Mouse (Mus musculus): ENCODE results near the gene Gm10563.
A peak's percentile ranks its signal among the peaks of the same experiment; 100 is the strongest.

Gene Gm10563

DNA sequence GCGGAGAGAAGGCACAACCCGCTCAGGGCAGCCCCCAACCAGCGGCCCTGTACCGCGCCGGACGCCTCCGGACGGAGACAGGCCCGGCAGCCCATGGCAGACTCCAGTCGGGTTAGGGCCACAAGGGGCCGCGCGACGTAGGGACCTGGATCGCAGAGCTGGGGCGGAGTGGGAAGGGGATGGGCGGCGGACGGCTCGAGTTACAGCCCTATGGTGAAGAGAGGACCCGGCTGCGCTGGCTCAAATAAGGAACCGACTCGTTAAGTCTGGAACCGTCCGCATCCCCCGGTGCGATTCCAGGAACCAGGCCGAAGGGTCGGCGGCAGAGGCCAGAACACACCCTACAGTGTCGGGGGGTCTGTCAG lies 7.9 kb upstream of the Gm10563 start, which contains the start of gene Mmp23:
Gene Mmp23 (minus strand): TSS at position 299 of the 365 bp plus-strand sequence.
- DNase-seq (ENCODE audit: low spot score in 2 of 2), result peak; percentile 29 to 49

DNA sequence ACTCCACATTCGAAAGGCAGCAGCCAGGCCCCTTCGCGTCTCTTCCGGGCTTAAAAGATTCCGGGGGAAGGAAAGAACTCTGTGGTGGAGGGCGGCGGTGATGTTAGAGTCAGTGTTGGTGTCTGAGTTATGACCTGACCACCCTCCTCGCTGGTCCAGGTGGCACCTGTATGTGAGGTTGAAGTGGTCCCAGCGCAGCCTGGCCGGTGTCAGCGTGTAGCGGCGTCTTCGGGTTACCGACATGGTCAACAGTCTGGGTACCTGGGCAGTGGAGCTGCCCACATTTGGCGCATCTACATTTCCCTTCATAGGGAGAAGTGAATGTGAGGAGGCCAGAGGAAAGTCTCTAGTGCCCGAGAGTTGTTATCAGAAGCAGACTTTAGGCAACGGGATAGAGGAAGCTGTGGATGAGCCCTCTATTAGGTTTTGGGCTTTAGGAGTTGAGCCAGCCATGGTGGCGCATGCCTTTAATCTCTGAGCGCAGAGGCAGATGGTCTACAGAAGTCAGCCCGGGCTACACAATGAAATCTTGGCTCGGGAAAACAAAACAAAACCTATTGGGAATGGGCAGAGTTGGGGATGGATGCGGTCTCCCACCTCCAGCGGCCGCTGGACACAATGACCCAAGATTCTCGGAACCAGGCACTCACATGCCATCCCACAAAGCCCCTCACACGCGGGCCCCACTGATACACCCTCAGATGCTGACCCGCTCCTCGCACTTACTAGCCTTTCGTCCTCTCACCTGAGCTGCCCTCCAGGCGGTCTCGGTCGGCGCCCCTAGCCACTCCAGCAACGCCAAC lies 7.3 kb upstream of the Gm10563 start:
- no peak for DNase-seq (ENCODE audit: low spot score in 2 of 2)

DNA sequence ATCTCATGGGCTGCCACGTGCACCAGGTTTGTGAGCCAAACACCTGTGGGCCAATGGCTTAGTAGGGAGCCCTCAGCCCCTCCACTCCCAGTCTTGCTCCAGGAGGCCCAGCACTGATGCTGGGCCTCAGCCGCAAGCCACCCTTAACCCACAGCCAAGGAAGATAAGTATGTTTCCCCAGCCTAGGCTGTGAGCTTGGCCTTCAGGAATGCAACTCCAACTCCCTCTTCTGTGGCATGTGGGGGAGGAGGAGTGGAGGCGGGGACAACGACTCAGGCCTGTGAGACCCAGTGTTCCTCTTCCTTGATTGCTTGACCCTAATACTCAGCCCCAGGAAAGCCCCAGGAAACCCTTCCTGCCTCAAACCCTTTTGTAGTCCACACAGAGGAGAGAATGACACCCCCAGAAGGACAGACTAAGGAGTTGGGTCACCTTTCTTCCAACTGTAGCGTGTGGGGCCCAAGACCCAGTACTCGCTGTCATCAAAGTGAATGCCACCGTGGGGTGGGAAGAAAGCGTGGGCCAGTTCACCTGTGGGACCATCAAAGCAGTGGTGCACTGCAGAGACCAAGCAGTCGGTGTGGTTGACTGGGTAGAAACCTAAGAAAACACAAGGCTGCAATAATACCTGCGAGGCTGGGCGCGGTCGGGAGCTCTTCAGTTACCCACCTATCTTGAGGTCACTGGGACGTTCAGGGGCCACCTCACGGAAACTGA lies 6.5 kb upstream of the Gm10563 start:
- DNase-seq (ENCODE audit: low spot score in 2 of 2), result peak in 1 of 2 experiments; percentile 74

DNA sequence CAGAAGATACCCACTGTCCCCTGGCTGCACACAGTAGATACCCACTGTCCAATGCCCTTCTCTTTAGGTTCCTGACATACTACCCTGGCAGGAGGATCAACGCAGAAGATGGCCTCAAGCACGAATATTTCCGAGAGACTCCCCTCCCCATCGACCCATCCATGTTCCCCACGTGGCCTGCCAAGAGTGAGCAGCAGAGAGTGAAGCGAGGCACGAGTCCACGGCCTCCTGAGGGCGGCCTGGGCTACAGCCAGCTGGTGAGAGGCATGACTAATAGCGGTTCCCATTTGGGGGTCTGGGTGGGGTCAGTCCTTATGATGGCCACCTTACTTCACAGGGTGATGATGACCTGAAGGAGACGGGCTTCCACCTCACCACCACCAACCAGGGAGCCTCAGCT lies 4.1 kb upstream of the Gm10563 start:
- DNase-seq (ENCODE audit: low spot score in 2 of 2), result no peak

DNA sequence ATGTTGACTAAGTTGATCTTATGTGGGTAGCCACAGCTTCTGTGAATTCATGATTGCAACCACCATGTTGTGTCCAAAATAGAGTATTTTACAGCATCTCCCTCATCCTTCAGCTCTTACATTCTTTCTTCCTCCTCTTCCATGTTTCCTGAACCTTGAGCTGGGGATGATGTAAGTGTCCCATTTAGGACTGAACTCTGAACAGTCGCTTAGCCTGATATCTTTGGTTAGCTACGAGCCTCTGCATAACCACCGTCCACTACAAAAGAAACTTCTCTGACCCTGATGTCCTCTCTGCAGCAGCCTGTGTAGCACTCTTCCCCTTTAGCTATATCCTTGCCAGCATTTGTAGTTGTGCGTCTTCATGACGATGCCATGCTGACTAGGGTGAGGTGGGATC lies 513 bp upstream of the Gm10563 start:
- no peak for DNase-seq (ENCODE audit: low spot score in 2 of 2)

DNA sequence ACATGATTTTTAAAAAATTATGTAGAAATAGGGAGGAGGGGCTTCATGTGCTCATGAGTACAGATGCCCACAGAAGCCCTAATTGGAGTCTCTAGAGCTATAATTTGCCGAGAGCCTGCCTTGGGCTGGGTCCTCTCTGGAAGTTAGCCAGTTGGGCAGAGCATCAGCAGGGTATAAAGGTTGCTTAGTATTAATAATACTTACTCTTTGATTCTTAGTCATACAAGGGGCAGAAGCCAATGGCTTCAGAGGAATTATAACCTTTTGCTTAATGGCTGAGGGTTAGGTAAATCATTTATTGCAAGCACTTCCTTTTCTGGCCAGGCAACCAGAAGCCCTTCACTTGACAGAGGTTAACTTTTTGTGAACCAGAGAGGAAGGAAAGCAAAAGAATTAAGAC lies 1.7 kb downstream of the Gm10563 start:
- no peak for DNase-seq (ENCODE audit: low spot score in 2 of 2)

DNA sequence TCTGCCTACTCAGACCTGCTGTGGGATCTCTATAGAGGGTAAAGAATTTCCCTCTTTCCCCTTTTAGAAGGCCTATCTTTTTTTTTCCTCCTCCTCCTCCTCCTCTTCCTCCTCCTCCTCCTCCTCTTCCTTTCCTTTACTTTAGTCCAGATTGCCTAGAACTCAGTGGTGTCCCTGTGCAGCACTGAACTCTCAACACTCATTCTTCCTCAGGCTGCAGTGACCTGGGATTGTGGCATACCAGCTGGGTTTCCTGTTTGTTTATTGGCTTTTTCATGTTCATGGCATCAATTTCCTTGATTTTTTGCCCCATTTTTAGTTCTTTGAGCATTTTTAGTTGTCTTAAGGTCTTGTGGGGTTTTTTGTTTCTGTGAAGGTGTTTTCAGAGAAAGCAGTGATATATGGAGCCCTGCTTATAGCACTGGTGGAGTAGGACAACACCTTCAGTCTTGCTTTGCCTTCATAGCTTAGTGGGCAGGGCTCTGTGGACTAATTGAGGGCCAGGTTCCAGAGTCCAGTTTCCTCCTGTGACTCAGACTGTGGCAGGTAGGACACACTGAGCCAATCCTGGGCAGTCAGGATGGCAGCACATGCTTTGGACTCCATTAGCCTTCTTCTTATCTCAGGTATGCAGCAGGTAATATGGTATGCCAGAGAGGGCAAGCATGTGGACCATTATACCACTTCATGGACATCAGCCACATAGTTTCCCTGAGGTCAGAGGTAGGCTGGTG lies 9.3 kb downstream of the Gm10563 start:
- no peak for DNase-seq (ENCODE audit: low spot score in 2 of 2)

DNA sequence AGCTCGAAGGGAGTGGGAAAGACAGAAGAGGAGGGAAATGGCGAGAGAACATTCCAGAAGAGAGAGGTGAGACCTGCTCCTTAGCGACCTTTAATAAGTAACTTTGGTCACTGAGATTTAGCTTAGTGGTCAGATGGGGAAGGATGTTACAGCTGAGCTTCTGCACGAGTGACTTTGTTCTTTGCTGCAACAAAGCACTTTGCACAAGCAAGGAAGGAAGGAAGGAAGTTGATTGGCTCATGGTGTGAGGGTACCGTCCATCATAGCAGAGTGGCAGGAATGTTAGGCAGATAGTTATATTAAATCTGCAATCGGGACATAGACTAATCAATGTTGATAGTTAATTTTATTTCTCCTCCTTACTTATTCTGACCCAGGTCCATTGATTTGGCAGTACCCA lies 14.9 kb downstream of the Gm10563 start:
- DNase-seq (ENCODE audit: low spot score in 2 of 2), result no peak

DNA sequence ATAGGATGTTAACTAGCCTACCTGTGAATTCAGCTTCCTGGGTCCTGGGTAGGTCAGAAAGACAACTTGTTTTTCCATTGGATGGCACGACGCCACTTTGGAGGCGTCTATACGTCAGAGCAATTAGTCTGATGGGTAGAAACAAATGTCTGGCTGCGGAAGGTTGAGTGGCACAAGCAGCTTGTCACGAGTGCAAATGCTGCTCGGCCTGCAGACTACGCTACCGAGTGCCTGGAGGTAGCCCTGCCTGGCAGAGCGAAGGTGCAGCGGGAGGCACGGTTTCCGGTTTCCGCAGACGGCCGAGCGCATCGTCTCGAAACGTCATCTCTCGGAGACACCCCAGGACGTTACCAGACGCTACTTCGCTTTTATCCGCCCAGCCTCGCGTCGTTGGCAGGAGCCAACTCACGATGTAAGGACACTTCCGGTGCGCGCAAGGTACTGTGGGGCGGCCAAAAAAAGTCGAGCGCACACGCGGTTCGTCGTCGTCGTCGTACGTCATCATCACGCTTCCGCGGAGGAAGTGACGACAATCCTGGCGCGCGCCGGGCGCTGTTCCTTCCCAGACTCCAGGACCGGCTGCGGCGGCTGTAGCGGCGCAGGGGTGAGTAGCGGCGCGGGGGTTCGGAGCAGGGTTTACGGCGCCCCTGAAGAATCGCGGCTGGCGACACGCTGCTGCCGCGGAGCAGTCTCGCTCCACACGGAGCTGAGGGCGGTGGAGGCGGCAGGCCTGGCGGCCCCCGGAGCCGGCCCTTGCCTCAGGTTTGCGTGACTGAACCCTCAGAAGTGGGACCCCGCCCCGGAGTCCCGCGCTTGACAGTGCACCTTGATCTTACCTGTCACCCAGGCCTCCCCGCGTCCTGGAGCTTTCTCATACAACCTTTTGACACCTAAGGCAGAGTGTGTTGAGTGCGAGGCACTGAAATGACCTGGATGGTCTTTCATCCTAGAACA lies 20.6 kb downstream of the Gm10563 start, which contains the start of gene Cdk11b:
Gene Cdk11b (plus strand): TSS at position 517 of the 954 bp plus-strand sequence.
- peak; percentile 89 to 93 for DNase-seq (ENCODE audit: low spot score in 2 of 2)

DNA sequence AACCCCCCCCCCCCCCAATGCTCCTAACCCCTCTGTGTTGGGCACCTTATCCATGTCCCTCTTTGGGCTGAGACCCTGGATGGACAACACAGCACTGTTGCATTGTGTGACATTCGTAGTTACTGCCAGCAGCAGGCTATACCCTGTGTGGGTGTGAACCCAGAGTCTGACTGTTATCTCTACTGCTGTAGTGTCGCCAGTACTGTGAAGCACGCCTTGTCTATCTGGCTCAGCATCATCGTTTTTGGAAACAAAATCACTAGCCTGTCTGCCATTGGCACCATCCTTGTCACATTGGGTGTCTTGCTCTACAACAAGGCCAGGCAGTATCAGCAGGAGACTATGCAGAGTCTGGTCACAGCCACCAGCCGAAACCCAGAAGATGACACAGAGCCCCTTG lies 26.9 kb downstream of the Gm10563 start:
- DNase-seq (ENCODE audit: low spot score in 2 of 2), result no peak

DNA sequence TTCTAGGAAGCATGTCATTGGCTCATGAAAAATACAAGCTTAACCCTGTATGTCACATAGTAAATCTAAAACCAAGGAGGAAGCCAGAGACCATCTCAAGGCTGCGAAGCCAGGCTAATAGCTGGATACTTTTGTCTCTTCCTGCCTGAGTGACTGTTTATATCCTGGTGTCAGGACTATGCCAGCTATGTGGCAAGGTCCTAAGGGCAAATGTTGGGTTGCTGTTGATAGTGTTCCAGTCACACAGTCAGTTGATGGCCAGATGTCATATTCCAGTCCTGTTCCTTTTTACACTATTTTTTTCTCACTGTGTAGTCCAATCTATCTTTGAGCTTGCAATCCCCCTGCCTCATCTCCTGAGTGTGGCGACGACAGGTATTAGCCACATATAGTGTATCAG lies 31.9 kb downstream of the Gm10563 start:
- no peak for DNase-seq (ENCODE audit: low spot score in 2 of 2)

DNA sequence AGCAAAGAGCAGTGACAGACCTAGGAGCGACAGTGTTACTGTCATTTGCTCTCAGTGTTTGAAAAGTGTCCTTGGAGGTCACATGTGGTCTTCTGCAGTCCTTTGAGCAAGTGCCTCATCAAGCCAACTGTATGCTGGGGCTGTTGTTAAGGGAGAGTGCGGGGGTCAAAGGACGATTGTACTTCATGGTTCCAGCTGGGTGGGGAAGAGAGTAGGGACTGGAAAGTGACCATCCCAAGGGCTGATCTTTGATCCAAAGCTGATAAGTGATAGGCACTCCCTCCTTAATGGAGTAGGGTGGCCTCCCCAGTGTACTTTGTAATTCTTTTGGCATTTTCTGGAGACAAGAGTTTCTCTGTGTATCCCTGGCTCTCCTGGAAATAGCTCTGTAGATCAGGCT lies 33.3 kb downstream of the Gm10563 start:
- no peak for DNase-seq (ENCODE audit: low spot score in 2 of 2)

DNA sequence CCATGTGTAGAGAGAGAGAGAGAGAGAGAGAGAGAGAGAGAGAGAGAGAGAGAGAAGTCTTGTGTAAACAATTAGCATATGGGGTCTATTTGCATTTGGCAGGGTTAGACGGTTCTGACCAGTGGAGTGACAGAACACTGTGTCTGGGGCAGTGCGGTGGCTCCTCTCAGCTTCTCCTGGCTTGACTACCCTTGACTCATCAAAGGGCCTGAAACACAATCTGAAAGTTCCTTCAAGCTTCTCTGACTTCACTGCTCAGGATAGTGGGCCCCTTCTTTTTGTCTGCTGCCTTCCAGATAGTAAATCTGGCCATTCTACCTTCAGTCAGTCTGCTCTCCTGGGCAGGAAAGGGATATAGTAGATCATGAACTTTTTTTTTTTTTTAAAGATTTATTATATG lies 38.4 kb downstream of the Gm10563 start:
- DNase-seq (ENCODE audit: low spot score in 2 of 2), result no peak

DNA sequence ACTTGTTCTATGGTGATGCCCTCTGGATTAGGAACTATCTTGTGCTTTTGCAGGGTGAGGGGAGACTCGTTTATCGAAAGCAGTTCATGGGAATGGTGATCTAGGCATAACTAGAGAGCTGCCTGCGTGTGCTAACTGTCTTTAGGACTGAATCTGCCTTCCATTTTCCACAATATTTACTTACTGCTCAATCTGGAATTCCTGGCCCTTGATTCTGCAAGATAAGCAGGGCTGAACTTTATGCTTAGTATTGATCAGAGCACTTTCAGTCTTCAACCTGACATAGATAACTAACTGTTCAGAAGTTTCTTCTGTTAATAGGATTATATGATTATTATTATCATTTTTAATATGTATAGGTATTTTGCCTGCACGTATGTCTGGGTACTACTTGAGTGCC lies 40.1 kb downstream of the Gm10563 start:
- DNase-seq (ENCODE audit: low spot score in 2 of 2), result no peak

DNA sequence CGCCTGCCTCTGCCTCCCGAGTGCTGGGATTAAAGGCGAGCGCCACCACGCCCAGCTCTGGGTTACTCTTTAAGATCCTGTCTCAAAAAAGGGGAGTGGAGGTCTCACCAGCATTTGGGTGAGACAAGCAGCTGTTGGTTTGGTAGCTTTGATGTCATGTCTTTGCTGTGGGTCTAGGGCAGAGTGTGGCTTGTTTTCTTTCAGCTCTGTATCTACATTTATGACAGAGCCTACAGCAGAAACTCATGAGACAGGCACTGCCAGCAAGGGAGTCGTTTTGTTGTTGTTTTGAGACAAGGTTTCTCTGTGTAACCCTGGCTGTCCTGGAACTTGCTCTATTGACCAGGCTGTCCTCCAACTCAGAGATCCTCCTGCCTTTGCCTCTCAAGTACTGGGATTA lies 41.4 kb downstream of the Gm10563 start:
- DNase-seq (ENCODE audit: low spot score in 2 of 2), result no peak

DNA sequence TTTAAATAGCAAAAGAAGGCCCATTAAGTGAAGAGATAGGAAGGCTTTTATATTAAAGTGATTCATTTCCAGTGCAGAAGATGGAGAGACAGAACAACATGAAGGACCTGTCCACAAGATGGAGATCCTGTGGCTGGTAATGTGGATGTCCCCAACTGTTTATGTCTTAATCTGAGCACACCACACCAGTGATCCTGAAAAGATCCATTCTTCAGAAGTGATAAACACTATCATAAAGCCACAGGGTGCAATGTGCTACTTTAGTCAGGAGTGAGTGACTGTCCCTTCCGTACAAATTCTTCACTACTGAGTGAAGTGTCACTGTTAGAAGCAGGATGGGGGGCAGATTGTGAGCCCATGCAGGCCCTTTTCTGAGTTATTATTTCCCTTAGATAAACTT lies 42.5 kb downstream of the Gm10563 start:
- DNase-seq (ENCODE audit: low spot score in 2 of 2), result no peak

DNA sequence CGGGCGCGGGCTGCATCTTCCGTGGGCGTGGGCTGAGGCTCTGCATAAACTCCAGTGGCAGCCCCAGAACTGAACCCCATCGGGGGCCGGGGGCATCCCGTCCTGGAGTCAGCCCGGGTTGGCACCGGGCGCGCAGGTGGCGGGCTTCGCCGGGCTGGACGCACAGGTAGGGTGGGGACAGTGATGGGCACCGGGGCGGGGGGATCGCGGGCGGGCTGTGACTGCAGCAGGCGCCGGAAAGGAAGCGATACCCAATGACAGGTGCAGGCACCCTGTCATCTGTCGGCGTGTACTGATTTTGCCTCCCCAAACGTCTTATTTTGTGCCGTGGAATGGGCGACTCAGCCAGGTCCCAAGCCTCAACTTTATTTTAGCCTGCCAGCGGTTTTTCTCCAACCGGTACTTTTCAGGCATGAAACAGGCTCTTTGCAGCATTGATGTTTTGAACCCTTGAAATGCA lies 43.2 kb downstream of the Gm10563 start:
- no peak for DNase-seq (ENCODE audit: low spot score in 2 of 2)

DNA sequence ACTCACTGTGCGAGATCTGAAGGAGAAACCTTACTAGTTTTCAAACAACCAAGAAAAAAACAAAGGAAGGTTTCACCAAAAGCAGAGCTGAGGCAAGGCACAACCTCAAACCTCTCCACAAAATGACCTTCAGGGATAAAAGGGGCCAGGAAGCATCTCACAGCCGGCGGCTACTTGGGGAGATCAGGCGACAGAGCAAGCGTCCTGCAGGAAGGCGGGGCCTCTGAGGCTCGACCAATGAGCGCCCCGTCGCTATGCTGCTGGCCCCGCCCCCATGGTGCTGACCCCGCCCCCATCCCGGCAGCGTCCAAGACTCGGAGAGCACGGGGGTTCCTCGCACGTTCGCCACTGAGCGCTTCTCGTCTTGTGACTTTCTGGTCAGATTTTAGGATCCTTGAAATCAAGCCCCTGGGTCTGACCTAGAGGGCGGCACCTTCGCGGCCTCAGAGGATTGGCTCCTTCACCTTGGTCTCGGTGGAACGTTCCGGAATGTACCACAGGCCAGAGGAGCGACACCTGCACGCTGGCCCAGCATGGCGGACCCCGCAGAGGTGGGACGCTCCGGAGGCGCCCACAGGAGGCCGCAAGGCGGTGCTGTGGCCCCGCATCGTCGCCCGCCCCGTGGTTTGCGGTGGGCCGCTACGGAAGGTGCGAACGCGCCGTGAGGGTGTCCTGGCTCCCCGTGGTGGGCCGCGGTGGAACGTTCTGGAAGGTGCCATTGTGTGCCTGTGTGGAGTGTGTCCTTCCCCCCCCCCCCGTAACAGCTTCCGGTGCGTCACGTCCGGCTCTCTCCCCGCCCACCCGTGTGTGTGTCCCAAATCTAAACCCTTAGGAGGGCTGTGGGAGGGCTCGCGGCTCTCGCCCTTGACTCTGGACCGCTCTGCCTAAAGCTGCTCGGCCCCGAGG lies 43.9 kb downstream of the Gm10563 start, which contains the start of gene Slc35e2:
Gene Slc35e2 (plus strand): TSS at position 326 of the 906 bp plus-strand sequence.
- peak; percentile 86 to 98 for DNase-seq (ENCODE audit: low spot score in 2 of 2)

DNA sequence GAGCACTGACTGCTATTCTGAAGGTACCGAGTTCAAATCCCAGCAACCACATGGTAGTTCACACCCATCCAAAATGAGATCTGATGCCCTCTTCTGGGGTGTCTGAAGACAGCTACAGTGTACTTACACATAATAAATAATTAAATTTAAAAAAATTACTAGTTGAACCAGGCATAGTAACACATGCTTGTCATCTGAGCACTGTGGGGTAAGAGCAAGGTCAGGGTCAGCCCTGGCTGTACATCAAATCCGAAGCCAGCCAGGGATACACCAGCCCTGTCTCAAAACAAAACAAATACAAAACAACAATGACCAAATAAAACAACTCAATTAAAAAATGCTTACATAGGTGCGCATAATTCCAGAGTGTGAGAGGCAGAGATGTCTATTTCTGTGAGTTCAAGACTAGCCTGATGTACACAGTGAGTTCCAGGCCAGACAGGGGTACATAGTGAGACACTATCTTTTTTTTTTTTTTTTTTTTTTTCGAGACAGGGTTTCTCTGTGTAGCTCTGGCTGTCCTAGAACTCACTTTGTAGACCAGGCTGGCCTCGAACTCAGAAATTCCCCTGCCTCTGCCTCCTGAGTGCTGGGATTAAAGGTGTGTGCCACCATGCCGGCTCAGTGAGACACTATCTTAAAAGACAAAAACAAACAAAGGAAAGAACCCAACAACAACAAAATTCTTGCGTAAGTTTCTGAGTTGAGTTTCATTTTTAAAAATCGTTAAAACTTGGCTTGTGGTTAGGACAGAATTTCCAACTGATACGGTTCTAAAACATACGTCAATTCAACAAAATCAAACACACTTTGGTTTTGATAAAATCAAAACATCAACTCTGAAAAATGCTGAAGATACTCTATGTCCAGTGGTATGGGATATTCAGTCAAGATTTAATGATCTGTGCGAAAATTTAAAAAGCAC lies 45.0 kb downstream of the Gm10563 start:
- DNase-seq (ENCODE audit: low spot score in 2 of 2), result no peak

All from urinary bladder, adult 18-20 months (tissue).